Mouse (Mus musculus): ENCODE measurements around the gene A430033K04Rik. TPM values are rescaled to one million over a fixed set of nuclear protein-coding genes. Genes with fewer than 3 reads are reported as not detected.
A peak's percentile ranks its signal among the peaks of the same experiment; 100 is the strongest.

Gene A430033K04Rik
- polyA plus RNA-seq, 1 experiment, result 0.95 TPM

GRCm38 (mm10) chr5:138636486-138636885 is 13.8 kb downstream of the A430033K04Rik start:
- Histone ChIP-seq H3K27ac (ENCODE audit: insufficient read depth, low read length) (no peak overlapping the region), H3K4me1 (ENCODE audit: control insufficient read depth, insufficient read depth, insufficient read length) (no peaks in the 10 kb centered on the region), H3K27me3 (ENCODE audit: control insufficient read depth, insufficient read depth, low read length) (no peaks in the 10 kb centered on the region), H3K4me3 (ENCODE audit: extremely low read depth, insufficient read depth, insufficient read length) (no peak overlapping the region), H3K36me3 (ENCODE audit: control insufficient read depth, insufficient read depth, low read length) (peaks cover 6% of the 10 kb centered on the region)
- TF ChIP-seq POLR2A (IDR thresholded peaks at IDR 0.05; ENCODE audit: low read depth, low read length) (no peak), CTCF (IDR thresholded peaks at IDR 0.05; ENCODE audit: extremely low read depth, insufficient read depth, insufficient read length, insufficient replicate concordance) (no peak)
- no peak for DNase-seq (ENCODE audit: low read depth in 1 of 2, low spot score in 2 of 2)
- 92% methylated on average over 2 of the region's 2 CpGs for WGBS

- Histone ChIP-seq H3K27ac (ENCODE audit: insufficient read depth, low read length) (no peak overlapping the region), H3K27me3 (ENCODE audit: control insufficient read depth, insufficient read depth, low read length) (no peaks in the 10 kb centered on the region), H3K4me3 (ENCODE audit: extremely low read depth, insufficient read depth, insufficient read length) (no peak overlapping the region), H3K4me1 (ENCODE audit: control insufficient read depth, insufficient read depth, insufficient read length) (no peaks in the 10 kb centered on the region), H3K36me3 (ENCODE audit: control insufficient read depth, insufficient read depth, low read length) (peaks cover 6% of the 10 kb centered on the region)
- TF ChIP-seq CTCF (IDR thresholded peaks at IDR 0.05; ENCODE audit: extremely low read depth, insufficient read depth, insufficient read length, insufficient replicate concordance), result no peak
- TF ChIP-seq POLR2A (IDR thresholded peaks at IDR 0.05; ENCODE audit: low read depth, low read length), result no peak
- no peak for DNase-seq (ENCODE audit: low read depth in 1 of 2, low spot score in 2 of 2)
- 96% methylated on average over 3 of the region's 3 CpGs for WGBS
These were observed 18.4 kb downstream of the A430033K04Rik start for GRCm38 (mm10) chr5:138641081-138641480.

GRCm38 (mm10) chr5:138641761-138642160 is 19.1 kb downstream of the A430033K04Rik start:
- Histone ChIP-seq H3K36me3 (ENCODE audit: control insufficient read depth, insufficient read depth, low read length) (peaks cover 10% of the 10 kb centered on the region), H3K27ac (ENCODE audit: insufficient read depth, low read length) (no peak overlapping the region), H3K4me3 (ENCODE audit: extremely low read depth, insufficient read depth, insufficient read length) (no peak overlapping the region), H3K27me3 (ENCODE audit: control insufficient read depth, insufficient read depth, low read length) (no peaks in the 10 kb centered on the region), H3K4me1 (ENCODE audit: control insufficient read depth, insufficient read depth, insufficient read length) (no peaks in the 10 kb centered on the region)
- 89% methylated on average over 3 of the region's 3 CpGs for WGBS
- DNase-seq (ENCODE audit: low read depth in 1 of 2, low spot score in 2 of 2), result no peak
- no peak for TF ChIP-seq POLR2A (IDR thresholded peaks at IDR 0.05; ENCODE audit: low read depth, low read length)
- TF ChIP-seq CTCF (IDR thresholded peaks at IDR 0.05; ENCODE audit: extremely low read depth, insufficient read depth, insufficient read length, insufficient replicate concordance), result no peak

- WGBS, result 77% methylated on average over 1 of the region's 1 CpGs
- Histone ChIP-seq H3K4me3 (ENCODE audit: extremely low read depth, insufficient read depth, insufficient read length) (no peak overlapping the region), H3K4me1 (ENCODE audit: control insufficient read depth, insufficient read depth, insufficient read length) (no peaks in the 10 kb centered on the region), H3K27ac (ENCODE audit: insufficient read depth, low read length) (no peak overlapping the region), H3K27me3 (ENCODE audit: control insufficient read depth, insufficient read depth, low read length) (no peaks in the 10 kb centered on the region), H3K36me3 (ENCODE audit: control insufficient read depth, insufficient read depth, low read length) (peaks cover 1% of the 10 kb centered on the region; the same call in 1 of the 2 replicates)
- DNase-seq (ENCODE audit: low read depth in 1 of 2, low spot score in 2 of 2), result no peak
- TF ChIP-seq CTCF (IDR thresholded peaks at IDR 0.05; ENCODE audit: extremely low read depth, insufficient read depth, insufficient read length, insufficient replicate concordance) (no peak), POLR2A (IDR thresholded peaks at IDR 0.05; ENCODE audit: low read depth, low read length) (no peak)
These were observed 30.3 kb downstream of the A430033K04Rik start for GRCm38 (mm10) chr5:138652911-138653310.

- TF ChIP-seq CTCF (IDR thresholded peaks at IDR 0.05; ENCODE audit: extremely low read depth, insufficient read depth, insufficient read length, insufficient replicate concordance), result peak; percentile 25; the same call in 1 of the 2 replicates
- no peak for TF ChIP-seq POLR2A (IDR thresholded peaks at IDR 0.05; ENCODE audit: low read depth, low read length)
- DNase-seq (ENCODE audit: low read depth in 1 of 2, low spot score in 2 of 2), result peak in 1 of 2 experiments; percentile 23
- Histone ChIP-seq H3K36me3 (ENCODE audit: control insufficient read depth, insufficient read depth, low read length) (no peaks in the 10 kb centered on the region), H3K27me3 (ENCODE audit: control insufficient read depth, insufficient read depth, low read length) (no peaks in the 10 kb centered on the region), H3K4me1 (ENCODE audit: control insufficient read depth, insufficient read depth, insufficient read length) (no peaks in the 10 kb centered on the region), H3K4me3 (ENCODE audit: extremely low read depth, insufficient read depth, insufficient read length) (no peak overlapping the region), H3K27ac (ENCODE audit: insufficient read depth, low read length) (no peak overlapping the region)
- 29% methylated on average over 2 of the region's 2 CpGs for WGBS
These were observed 34.0 kb downstream of the A430033K04Rik start for GRCm38 (mm10) chr5:138656477-138657156.

GRCm38 (mm10) chr5:138657407-138657806 is 34.7 kb downstream of the A430033K04Rik start:
- Histone ChIP-seq H3K4me3 (ENCODE audit: extremely low read depth, insufficient read depth, insufficient read length) (no peak overlapping the region), H3K4me1 (ENCODE audit: control insufficient read depth, insufficient read depth, insufficient read length) (no peaks in the 10 kb centered on the region), H3K36me3 (ENCODE audit: control insufficient read depth, insufficient read depth, low read length) (no peaks in the 10 kb centered on the region), H3K27ac (ENCODE audit: insufficient read depth, low read length) (no peak overlapping the region), H3K27me3 (ENCODE audit: control insufficient read depth, insufficient read depth, low read length) (no peaks in the 10 kb centered on the region)
- no peak for TF ChIP-seq CTCF (IDR thresholded peaks at IDR 0.05; ENCODE audit: extremely low read depth, insufficient read depth, insufficient read length, insufficient replicate concordance)
- no peak for DNase-seq (ENCODE audit: low read depth in 1 of 2, low spot score in 2 of 2)
- WGBS, result 91% methylated on average over 3 of the region's 3 CpGs

- Histone ChIP-seq H3K36me3 (ENCODE audit: control insufficient read depth, insufficient read depth, low read length) (no peaks in the 10 kb centered on the region), H3K27ac (ENCODE audit: insufficient read depth, low read length) (no peak overlapping the region), H3K27me3 (ENCODE audit: control insufficient read depth, insufficient read depth, low read length) (no peaks in the 10 kb centered on the region), H3K4me1 (ENCODE audit: control insufficient read depth, insufficient read depth, insufficient read length) (no peaks in the 10 kb centered on the region), H3K4me3 (ENCODE audit: extremely low read depth, insufficient read depth, insufficient read length) (no peak overlapping the region)
- no peak for TF ChIP-seq CTCF (IDR thresholded peaks at IDR 0.05; ENCODE audit: extremely low read depth, insufficient read depth, insufficient read length, insufficient replicate concordance)
- no peak for TF ChIP-seq POLR2A (IDR thresholded peaks at IDR 0.05; ENCODE audit: low read depth, low read length)
- 38% methylated on average over 6 of the region's 6 CpGs for WGBS
- DNase-seq (ENCODE audit: low read depth in 1 of 2, low spot score in 2 of 2), result peak; percentile 6 to 45
These were observed 35.2 kb downstream of the A430033K04Rik start for GRCm38 (mm10) chr5:138657854-138658253.

Data from spleen, adult 2 months (tissue).